Mouse (Mus musculus): ENCODE results near the gene Frat1. TPM values are rescaled to one million over a fixed set of nuclear protein-coding genes. Genes with fewer than 3 reads are reported as not detected.

Gene Frat1
- total RNA-seq (2014; rRNA removed) (26.6 and 33.8 TPM in 2 replicates), polyA plus RNA-seq (2015; fragmentation: Nextera tagmentation; extraction: Ambion mirVana) (24.4 and 27.0 TPM in 2 replicates)

DNA sequence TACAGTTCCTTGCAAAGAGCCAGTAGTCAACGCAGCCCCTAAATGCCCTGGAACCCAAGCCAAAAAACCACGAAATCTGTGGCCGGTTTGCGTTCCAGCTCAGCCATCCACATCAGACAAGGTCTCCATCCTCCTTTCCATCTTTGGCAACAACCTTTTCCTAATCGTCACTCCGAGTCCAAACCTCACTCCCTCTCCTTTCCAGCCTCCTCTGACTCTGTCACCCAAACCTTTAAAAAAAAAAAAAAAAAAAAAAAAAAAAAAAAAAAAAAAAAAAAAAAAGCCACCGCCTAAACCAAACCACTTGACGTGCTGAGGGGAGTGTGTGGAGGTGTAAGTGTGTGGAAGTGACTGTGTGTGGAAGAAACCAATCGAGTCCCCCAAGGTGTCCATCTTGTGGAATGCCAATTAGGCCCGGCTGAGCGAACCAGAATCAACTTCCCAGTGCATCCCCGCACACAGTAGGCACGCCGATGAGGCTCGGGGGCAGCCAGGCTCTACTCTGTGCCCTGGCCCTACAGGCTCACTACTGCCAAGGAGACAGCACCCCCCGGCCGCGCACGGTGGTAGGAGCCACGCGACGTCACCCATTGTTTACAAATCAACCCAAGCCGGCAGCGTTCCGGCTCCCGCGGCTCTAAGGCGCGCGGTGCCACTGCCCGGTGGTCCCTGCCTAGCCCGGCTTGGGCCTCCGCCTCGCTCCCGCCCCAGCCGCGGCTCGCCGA lies at the start of gene Frat1:
Frat1 (plus strand) TSS at position 590 of the 725 bp plus-strand sequence.
- peak within 1 kb of the TSS; percentile 71 for H3K4me3 ChIP-seq (ENCODE audit: low read length)
- H3K4me2 ChIP-seq (ENCODE audit: low read depth, low read length), result peak within 1 kb of the TSS; percentile 91
- peak within 1 kb of the TSS; percentile 90 for H3K27ac ChIP-seq
- no peaks in the 10 kb centered on the region for H3K36me3 ChIP-seq (ENCODE audit: insufficient read depth, low read length)
- H3K9me3 ChIP-seq (ENCODE audit: low read length), result no peaks in the 10 kb centered on the region
- ATAC-seq, result peak; percentile 97
- H3K4me1 ChIP-seq (ENCODE audit: insufficient read depth, low read length), result peaks cover 13% of the 10 kb centered on the region; the same call in 1 of the 2 replicates
- H3K9ac ChIP-seq (replicated peaks; ENCODE audit: low read length), result peak within 1 kb of the TSS; percentile 79
- peak; percentile 94 for DNase-seq (ENCODE audit: low spot score)
- under 1% methylated on average over 39 of the region's 39 CpGs for WGBS
- H3K27me3 ChIP-seq (ENCODE audit: insufficient read depth, low read length), result no peaks in the 10 kb centered on the region
- TF ChIP-seq CTCF (IDR thresholded peaks at IDR 0.05; ENCODE audit: low read depth), result peak; percentile 23; the same call in 1 of the 2 replicates

DNA sequence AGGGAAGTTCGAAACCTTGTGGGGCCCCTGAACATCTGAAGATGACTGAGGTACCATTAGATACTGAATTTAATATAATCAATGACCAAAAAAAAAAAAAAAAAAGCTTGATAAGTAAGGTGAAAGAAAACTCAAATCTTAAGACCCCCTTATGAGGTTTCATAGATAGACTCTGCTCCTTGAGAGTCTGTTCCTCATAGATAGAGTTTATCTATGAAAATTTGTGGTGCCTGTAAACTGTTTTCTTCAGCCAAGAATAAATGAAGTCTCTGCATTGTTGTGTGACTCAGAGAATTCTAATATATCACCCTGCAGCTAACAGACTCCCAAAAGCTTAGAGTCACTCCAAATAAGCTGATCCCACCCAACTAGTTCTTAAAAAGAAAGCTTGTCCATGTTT lies 42.9 kb upstream of the Frat1 start:
- DNase-seq (ENCODE audit: low spot score) (no peak), ATAC-seq (no peak)
- no peaks in the 10 kb centered on the region for H3K27me3 ChIP-seq (ENCODE audit: insufficient read depth, low read length)
- H3K4me2 ChIP-seq (ENCODE audit: low read depth, low read length), result no peak overlapping the region
- H3K27ac ChIP-seq, result no peak overlapping the region
- H3K4me1 ChIP-seq (ENCODE audit: insufficient read depth, low read length), result no peaks in the 10 kb centered on the region
- H3K9ac ChIP-seq (replicated peaks; ENCODE audit: low read length), result no peak overlapping the region
- no peaks in the 10 kb centered on the region for H3K36me3 ChIP-seq (ENCODE audit: insufficient read depth, low read length)
- TF ChIP-seq CTCF (IDR thresholded peaks at IDR 0.05; ENCODE audit: low read depth), result no peak
- H3K4me3 ChIP-seq (ENCODE audit: low read length), result no peak overlapping the region
- 81% methylated on average over 1 of the region's 1 CpGs for WGBS
- H3K9me3 ChIP-seq (ENCODE audit: low read length), result no peaks in the 10 kb centered on the region

DNA sequence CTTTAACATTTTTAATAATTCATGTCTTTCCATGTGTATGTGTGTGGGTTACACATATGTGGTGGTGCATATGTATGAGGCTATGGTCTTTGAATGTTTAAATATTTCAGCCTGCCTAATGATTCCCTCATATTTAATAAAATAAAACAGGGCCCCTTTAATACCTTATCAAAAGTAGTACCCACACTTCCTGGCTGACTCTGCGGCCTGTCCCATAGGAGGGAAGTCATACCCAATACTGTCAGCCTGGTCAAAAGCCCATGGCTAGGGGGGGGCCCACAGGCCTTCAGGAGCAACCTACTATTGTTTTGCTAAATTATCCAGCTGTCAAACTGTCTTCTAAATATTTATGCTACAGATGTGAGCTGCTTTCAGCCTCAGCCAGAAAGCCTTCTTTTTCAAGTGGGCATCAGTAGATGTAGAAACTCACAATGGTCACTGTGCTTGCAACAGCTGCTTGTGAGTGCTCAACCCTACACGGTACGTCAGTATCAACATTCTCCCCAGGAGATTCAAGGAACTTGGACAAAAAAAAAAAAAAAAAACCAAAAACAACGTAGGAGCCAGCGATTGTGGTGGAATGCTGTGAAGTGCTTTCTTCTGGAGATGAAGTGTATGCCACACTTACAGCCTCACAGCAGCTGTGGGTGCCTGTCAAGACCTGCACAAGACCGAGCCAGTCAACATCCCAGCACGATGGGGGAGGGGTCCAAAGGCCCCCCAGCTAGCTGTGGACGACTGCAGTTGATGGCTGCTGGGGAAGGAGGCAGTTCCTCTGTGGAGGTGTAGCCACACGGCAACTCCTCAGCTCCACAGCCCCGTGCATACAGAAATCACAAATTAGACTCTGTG lies 40.4 kb upstream of the Frat1 start:
- Histone ChIP-seq H3K9ac (replicated peaks; ENCODE audit: low read length) (no peak overlapping the region), H3K36me3 (ENCODE audit: insufficient read depth, low read length) (no peaks in the 10 kb centered on the region), H3K9me3 (ENCODE audit: low read length) (no peaks in the 10 kb centered on the region), H3K4me3 (ENCODE audit: low read length) (no peak overlapping the region), H3K4me1 (ENCODE audit: insufficient read depth, low read length) (no peaks in the 10 kb centered on the region), H3K27me3 (ENCODE audit: insufficient read depth, low read length) (no peaks in the 10 kb centered on the region), H3K4me2 (ENCODE audit: low read depth, low read length) (no peak overlapping the region), H3K27ac (no peak overlapping the region)
- 72% methylated on average over 10 of the region's 10 CpGs for WGBS
- TF ChIP-seq CTCF (IDR thresholded peaks at IDR 0.05; ENCODE audit: low read depth), result no peak
- DNase-seq (ENCODE audit: low spot score), result no peak
- no peak for ATAC-seq

DNA sequence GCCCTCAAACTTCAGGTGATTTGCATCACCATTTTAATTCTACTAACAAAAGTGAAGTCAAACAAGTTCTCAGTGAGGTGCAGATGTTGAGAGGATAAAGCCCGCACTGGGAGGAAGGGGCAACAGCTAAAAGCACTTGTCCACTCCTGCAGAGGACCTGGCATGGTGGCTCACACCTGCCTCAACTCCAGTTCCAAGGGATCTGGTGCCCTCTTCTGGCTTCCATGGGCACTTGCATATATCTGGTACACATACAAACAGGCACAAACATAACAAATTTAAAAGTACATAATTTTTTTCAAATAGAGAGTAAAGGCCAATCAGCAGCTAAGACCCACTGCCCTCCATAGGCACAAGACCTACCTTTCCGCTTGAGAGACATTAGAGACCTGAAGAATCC lies 38.4 kb upstream of the Frat1 start:
- no peaks in the 10 kb centered on the region for H3K4me1 ChIP-seq (ENCODE audit: insufficient read depth, low read length)
- no peak overlapping the region for H3K4me2 ChIP-seq (ENCODE audit: low read depth, low read length)
- DNase-seq (ENCODE audit: low spot score), result no peak
- no peak overlapping the region for H3K27ac ChIP-seq
- H3K4me3 ChIP-seq (ENCODE audit: low read length), result no peak overlapping the region
- peak; percentile 47 for TF ChIP-seq CTCF (IDR thresholded peaks at IDR 0.05; ENCODE audit: low read depth)
- 98% methylated on average over 2 of the region's 2 CpGs for WGBS
- no peak for ATAC-seq
- H3K36me3 ChIP-seq (ENCODE audit: insufficient read depth, low read length), result no peaks in the 10 kb centered on the region
- H3K9ac ChIP-seq (replicated peaks; ENCODE audit: low read length), result no peak overlapping the region
- H3K27me3 ChIP-seq (ENCODE audit: insufficient read depth, low read length), result no peaks in the 10 kb centered on the region
- no peaks in the 10 kb centered on the region for H3K9me3 ChIP-seq (ENCODE audit: low read length)

DNA sequence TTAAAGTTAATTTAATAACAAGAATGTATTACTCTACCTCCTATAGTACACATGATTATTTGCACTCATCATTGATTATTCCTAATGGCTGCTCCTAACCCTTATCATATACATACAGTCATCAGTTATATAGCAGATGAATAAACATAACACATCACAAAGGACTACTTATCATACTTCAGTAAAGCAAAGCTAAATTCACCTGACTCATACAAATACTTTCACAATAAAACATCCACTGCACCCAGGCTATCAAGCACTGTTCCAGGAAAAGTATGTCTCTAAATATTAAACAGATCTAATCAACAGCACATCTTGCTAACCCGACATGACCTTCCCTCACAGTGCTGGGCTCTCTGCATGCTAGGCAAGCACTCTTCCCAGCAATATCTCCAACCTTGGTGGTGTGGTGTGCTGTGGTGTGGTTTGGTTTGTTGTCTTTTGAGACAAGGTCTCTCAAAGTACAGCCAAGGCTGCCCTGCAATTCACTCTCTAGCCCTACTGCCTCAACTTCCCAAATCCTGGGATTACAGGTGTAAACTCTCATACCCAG lies 36.8 kb upstream of the Frat1 start:
- TF ChIP-seq CTCF (IDR thresholded peaks at IDR 0.05; ENCODE audit: low read depth), result no peak
- Histone ChIP-seq H3K4me3 (ENCODE audit: low read length) (no peak overlapping the region), H3K36me3 (ENCODE audit: insufficient read depth, low read length) (no peaks in the 10 kb centered on the region), H3K27me3 (ENCODE audit: insufficient read depth, low read length) (no peaks in the 10 kb centered on the region), H3K9me3 (ENCODE audit: low read length) (no peaks in the 10 kb centered on the region), H3K4me1 (ENCODE audit: insufficient read depth, low read length) (no peaks in the 10 kb centered on the region), H3K9ac (replicated peaks; ENCODE audit: low read length) (no peak overlapping the region), H3K4me2 (ENCODE audit: low read depth, low read length) (no peak overlapping the region), H3K27ac (no peak overlapping the region)
- DNase-seq (ENCODE audit: low spot score) (no peak), ATAC-seq (no peak)
- 97% methylated on average over 1 of the region's 1 CpGs for WGBS

DNA sequence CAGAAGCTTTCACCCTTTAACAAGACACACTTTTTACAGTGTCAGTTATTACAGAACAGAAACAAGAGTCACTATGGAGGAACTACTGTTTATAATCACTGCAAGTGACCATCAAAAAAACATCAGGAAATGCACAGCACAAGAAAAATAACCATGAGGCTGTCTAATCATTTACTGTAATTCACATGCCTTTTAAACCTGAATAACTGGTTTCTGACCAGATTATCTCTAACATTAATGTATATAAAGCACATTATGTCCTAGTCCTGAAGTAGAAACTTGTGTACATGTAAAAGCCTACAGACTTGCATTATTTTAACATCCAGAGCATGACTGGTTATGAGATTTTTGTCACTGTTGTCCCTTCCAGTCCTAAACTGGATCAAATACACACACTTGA lies 35.8 kb upstream of the Frat1 start:
- Histone ChIP-seq H3K4me2 (ENCODE audit: low read depth, low read length) (no peak overlapping the region), H3K27me3 (ENCODE audit: insufficient read depth, low read length) (no peaks in the 10 kb centered on the region), H3K9me3 (ENCODE audit: low read length) (no peaks in the 10 kb centered on the region), H3K4me1 (ENCODE audit: insufficient read depth, low read length) (no peaks in the 10 kb centered on the region), H3K4me3 (ENCODE audit: low read length) (no peak overlapping the region), H3K27ac (no peak overlapping the region), H3K9ac (replicated peaks; ENCODE audit: low read length) (no peak overlapping the region), H3K36me3 (ENCODE audit: insufficient read depth, low read length) (no peaks in the 10 kb centered on the region)
- TF ChIP-seq CTCF (IDR thresholded peaks at IDR 0.05; ENCODE audit: low read depth), result no peak
- ATAC-seq (no peak), DNase-seq (ENCODE audit: low spot score) (no peak)
